Mouse (Mus musculus): Measurements from ENCODE around the gene Csnk1e. TPM values are rescaled to one million over a fixed set of nuclear protein-coding genes. Genes with fewer than 3 reads are reported as not detected.

The Csnk1e gene
- polyA plus RNA-seq, 1 experiment from 2014 or later, result 193 TPM

DNA sequence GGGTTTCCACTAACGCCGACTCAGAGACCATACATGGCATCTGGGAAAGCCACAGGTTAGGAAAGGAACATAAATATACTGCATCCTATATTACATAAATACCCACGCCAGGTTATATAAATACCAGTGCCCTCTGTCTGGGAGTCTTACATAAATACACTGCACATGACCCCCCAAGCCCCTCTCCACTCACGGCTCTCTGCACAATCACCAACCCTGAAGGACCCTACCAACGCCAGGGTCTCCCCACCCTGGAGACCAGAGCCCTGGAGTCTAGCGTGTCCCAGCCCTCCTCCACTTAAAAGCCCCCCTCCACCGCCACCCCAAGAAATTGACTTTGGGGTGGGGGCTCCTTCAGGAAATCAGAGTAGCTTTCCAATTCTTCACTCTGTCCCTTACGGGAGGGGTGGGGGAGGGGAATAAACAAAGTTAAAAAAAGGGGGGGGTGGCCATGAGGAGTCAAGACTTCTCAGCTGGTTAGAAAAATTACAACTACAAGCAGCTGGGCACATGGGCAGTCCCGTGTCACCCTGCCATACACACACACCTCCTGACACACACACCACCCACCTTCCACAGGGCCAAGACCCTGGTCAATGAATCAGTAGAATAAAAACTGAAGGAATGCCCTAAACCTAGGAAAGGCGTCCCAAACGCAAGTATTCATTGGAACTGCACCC lies 14.6 kb downstream of the Csnk1e start:
- DNase-seq (ENCODE audit: low spot score), result peak; percentile 17
- ATAC-seq (ENCODE audit: low FRiP score), result no peak
- Histone ChIP-seq H3K4me1 (replicated peaks; ENCODE audit: control insufficient read depth, insufficient read depth, low read length) (peaks cover 24% of the 10 kb centered on the region), H3K27me3 (ENCODE audit: control insufficient read depth, insufficient read depth, low read length) (no peaks in the 10 kb centered on the region), H3K9me3 (ENCODE audit: control insufficient read depth, low read length) (no peaks in the 10 kb centered on the region), H3K27ac (ENCODE audit: low read depth, low read length) (peak overlapping the region; percentile 99), H3K4me3 (ENCODE audit: low read depth, low read length) (peak overlapping the region; percentile 97), H3K36me3 (ENCODE audit: control insufficient read depth, insufficient read depth, low read length) (peaks cover 7% of the 10 kb centered on the region), H3K9ac (ENCODE audit: low read depth, low read length) (peak overlapping the region; percentile 100), H3K4me2 (replicated peaks; ENCODE audit: low read depth, low read length) (peak overlapping the region; percentile 91)
- 22% methylated on average over 11 of the region's 11 CpGs for WGBS

DNA sequence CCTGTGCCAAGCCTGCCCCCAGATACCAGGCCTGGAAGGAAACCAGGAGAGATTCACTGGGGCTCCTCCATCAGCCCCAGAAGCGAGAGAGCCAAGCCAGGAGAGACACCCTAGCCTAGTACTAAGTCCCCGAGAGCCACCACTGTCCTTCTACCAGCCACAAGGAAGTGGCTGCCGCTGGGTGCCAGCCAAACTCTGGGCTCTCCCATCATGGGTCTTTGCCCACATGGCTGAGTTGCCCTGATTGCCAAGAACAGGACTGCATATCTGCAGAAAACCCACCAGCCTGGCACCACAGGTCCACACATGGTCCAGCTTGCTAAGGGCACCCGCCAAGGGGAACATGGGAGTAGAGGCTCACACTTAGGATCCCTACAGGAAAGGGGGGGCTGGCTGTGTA lies 15.1 kb downstream of the Csnk1e start:
- DNase-seq (ENCODE audit: low spot score) (no peak), ATAC-seq (ENCODE audit: low FRiP score) (no peak)
- peaks cover 7% of the 10 kb centered on the region for H3K36me3 ChIP-seq (ENCODE audit: control insufficient read depth, insufficient read depth, low read length)
- H3K4me1 ChIP-seq (replicated peaks; ENCODE audit: control insufficient read depth, insufficient read depth, low read length), result peaks cover 24% of the 10 kb centered on the region
- H3K27ac ChIP-seq (ENCODE audit: low read depth, low read length), result no peak overlapping the region
- H3K27me3 ChIP-seq (ENCODE audit: control insufficient read depth, insufficient read depth, low read length), result no peaks in the 10 kb centered on the region
- peak overlapping the region; percentile 91 for H3K4me2 ChIP-seq (replicated peaks; ENCODE audit: low read depth, low read length)
- H3K9me3 ChIP-seq (ENCODE audit: control insufficient read depth, low read length), result no peaks in the 10 kb centered on the region
- WGBS, result 88% methylated on average over 4 of the region's 4 CpGs
- H3K4me3 ChIP-seq (ENCODE audit: low read depth, low read length), result peak overlapping the region; percentile 97
- H3K9ac ChIP-seq (ENCODE audit: low read depth, low read length), result peak overlapping the region; percentile 100

DNA sequence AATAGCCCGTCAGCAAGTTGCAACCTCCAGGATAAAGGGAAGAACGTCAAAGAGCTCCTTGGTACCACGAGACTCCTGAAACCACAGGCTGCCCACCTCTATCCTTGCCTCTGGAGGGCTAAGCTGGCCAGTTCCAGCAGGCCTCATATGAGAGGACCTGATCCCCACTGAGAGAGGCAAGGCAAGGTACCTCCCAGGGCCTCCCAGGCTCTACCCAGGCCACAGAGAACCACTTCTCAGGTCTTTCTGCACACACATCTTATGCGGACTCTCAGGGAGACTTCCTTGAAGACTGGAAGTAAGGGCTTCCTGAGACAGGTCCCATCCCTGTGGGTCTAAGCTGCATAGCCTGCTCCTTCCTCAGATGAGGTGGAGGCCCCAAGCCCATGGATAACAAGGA lies 16.0 kb downstream of the Csnk1e start:
- Histone ChIP-seq H3K9ac (ENCODE audit: low read depth, low read length) (0 out of 2 replicates have a peak overlapping the region, but pooled peaks have one; percentile 100), H3K36me3 (ENCODE audit: control insufficient read depth, insufficient read depth, low read length) (peaks cover 14% of the 10 kb centered on the region), H3K9me3 (ENCODE audit: control insufficient read depth, low read length) (no peaks in the 10 kb centered on the region), H3K4me1 (replicated peaks; ENCODE audit: control insufficient read depth, insufficient read depth, low read length) (peaks cover 24% of the 10 kb centered on the region), H3K27me3 (ENCODE audit: control insufficient read depth, insufficient read depth, low read length) (no peaks in the 10 kb centered on the region), H3K27ac (ENCODE audit: low read depth, low read length) (no peak overlapping the region), H3K4me2 (replicated peaks; ENCODE audit: low read depth, low read length) (peak overlapping the region; percentile 91), H3K4me3 (ENCODE audit: low read depth, low read length) (peak overlapping the region; percentile 97; the same call in 1 of the 2 replicates)
- 75% methylated on average over 4 of the region's 4 CpGs for WGBS
- ATAC-seq (ENCODE audit: low FRiP score), result no peak
- no peak for DNase-seq (ENCODE audit: low spot score)

DNA sequence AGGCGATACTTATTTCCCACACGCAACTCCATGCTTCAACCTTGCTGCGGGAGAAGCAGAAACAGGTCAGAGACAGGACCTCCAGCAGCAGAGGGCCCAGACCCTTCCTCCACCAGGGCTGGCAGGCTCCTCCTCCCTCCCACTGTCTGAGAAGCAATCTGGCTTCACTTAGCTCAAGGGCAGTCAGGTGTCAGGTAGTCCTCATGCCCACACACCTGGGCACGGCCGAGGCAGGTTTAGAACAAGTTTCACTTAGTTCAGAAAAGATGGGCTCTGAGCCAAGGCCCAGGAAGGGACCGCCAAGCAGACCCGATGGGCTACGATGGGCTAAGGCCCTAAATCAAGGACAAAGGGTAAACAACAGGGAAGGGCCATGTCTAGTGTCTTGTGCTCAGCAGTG lies 16.6 kb downstream of the Csnk1e start:
- peaks cover 19% of the 10 kb centered on the region for H3K36me3 ChIP-seq (ENCODE audit: control insufficient read depth, insufficient read depth, low read length)
- H3K27ac ChIP-seq (ENCODE audit: low read depth, low read length), result no peak overlapping the region
- ATAC-seq (ENCODE audit: low FRiP score), result no peak
- peaks cover 24% of the 10 kb centered on the region for H3K4me1 ChIP-seq (replicated peaks; ENCODE audit: control insufficient read depth, insufficient read depth, low read length)
- no peaks in the 10 kb centered on the region for H3K9me3 ChIP-seq (ENCODE audit: control insufficient read depth, low read length)
- no peak overlapping the region for H3K4me3 ChIP-seq (ENCODE audit: low read depth, low read length)
- H3K9ac ChIP-seq (ENCODE audit: low read depth, low read length), result no peak overlapping the region
- no peak for DNase-seq (ENCODE audit: low spot score)
- no peaks in the 10 kb centered on the region for H3K27me3 ChIP-seq (ENCODE audit: control insufficient read depth, insufficient read depth, low read length)
- 87% methylated on average over 8 of the region's 8 CpGs for WGBS
- H3K4me2 ChIP-seq (replicated peaks; ENCODE audit: low read depth, low read length), result no peak overlapping the region; the same call in 1 of the 2 replicates

DNA sequence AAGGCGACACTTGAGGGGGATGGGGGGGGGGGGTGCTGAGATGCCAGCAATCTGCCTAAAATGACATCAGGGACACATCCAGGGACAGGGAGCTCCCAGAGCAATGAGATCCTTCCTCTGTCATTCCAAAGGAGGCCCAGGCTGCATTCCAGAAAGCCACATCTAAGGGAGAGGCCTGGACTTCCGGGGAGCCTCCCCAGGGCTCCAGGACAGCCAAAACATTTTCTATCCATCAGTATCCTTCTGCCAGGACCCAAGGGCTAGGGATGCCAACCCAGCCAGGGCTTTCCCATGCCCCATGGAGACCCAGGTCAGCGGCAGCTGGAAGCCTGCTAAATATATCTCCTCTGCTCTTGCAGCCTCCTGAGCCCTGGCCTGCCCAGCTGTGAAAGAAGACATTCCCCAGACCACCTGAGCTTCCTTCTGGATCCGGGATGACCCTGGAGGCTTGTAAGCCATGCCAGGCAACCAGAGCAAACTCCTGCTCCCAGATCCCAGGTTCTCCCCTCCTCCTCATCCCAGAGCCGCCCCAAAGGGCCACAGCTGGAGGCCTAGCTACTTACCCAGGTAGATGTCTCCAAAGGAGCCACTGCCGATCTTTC lies 17.1 kb downstream of the Csnk1e start:
- no peak overlapping the region for H3K4me3 ChIP-seq (ENCODE audit: low read depth, low read length)

GRCm38 (mm10) chr15:79437541-79438208 lies 17.7 kb downstream of the Csnk1e start:
- H3K4me1 ChIP-seq (replicated peaks; ENCODE audit: control insufficient read depth, insufficient read depth, low read length), result peaks cover 23% of the 10 kb centered on the region
- H3K4me2 ChIP-seq (replicated peaks; ENCODE audit: low read depth, low read length), result no peak overlapping the region
- WGBS, result 92% methylated on average over 12 of the region's 12 CpGs
- DNase-seq (ENCODE audit: low spot score), result no peak
- H3K9me3 ChIP-seq (ENCODE audit: control insufficient read depth, low read length), result no peaks in the 10 kb centered on the region
- ATAC-seq (ENCODE audit: low FRiP score), result no peak
- H3K9ac ChIP-seq (ENCODE audit: low read depth, low read length), result no peak overlapping the region
- no peaks in the 10 kb centered on the region for H3K27me3 ChIP-seq (ENCODE audit: control insufficient read depth, insufficient read depth, low read length)
- no peak overlapping the region for H3K4me3 ChIP-seq (ENCODE audit: low read depth, low read length)
- peaks cover 25% of the 10 kb centered on the region for H3K36me3 ChIP-seq (ENCODE audit: control insufficient read depth, insufficient read depth, low read length)
- no peak overlapping the region for H3K27ac ChIP-seq (ENCODE audit: low read depth, low read length)

More for the DNA sequence above, 17.1 kb downstream of the Csnk1e start:
- ATAC-seq (ENCODE audit: low FRiP score) (no peak), DNase-seq (ENCODE audit: low spot score) (no peak)
- peaks cover 24% of the 10 kb centered on the region for H3K4me1 ChIP-seq (replicated peaks; ENCODE audit: control insufficient read depth, insufficient read depth, low read length)
- whole genome bisulfite sequencing, result 82% methylated on average over 6 of the region's 6 CpGs
- no peak overlapping the region; the same call in 1 of the 2 replicates for H3K4me2 ChIP-seq (replicated peaks; ENCODE audit: low read depth, low read length)
- H3K27me3 ChIP-seq (ENCODE audit: control insufficient read depth, insufficient read depth, low read length), result no peaks in the 10 kb centered on the region
- H3K36me3 ChIP-seq (ENCODE audit: control insufficient read depth, insufficient read depth, low read length), result peaks cover 20% of the 10 kb centered on the region
- H3K27ac ChIP-seq (ENCODE audit: low read depth, low read length), result no peak overlapping the region
- no peak overlapping the region for H3K9ac ChIP-seq (ENCODE audit: low read depth, low read length)
- H3K9me3 ChIP-seq (ENCODE audit: control insufficient read depth, low read length), result no peaks in the 10 kb centered on the region

DNA sequence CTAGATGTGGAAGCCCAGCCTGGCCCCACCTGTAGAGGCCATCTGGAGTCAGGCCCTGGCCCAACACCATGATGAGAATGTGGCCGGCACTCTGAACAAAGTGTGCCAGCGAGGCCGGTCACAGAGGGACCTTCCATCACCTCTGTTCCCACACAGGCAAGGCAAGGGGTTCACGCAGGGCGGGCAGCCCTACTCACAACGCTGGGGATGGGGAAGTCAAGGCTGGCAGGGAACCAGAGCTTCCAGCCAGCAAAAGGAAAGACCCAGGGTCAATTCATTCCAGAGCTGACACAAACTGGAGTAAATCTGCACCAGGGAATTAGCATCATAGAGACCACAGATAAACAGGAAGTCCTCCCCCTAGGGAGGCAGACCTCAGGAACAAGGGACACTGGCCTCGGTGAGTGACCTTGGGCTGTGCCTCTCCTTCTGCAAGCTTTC lies 18.9 kb downstream of the Csnk1e start:
- H3K9me3 ChIP-seq (ENCODE audit: control insufficient read depth, low read length), result no peaks in the 10 kb centered on the region
- H3K27ac ChIP-seq (ENCODE audit: low read depth, low read length), result no peak overlapping the region
- peaks cover 23% of the 10 kb centered on the region for H3K4me1 ChIP-seq (replicated peaks; ENCODE audit: control insufficient read depth, insufficient read depth, low read length)
- no peak for DNase-seq (ENCODE audit: low spot score)
- H3K36me3 ChIP-seq (ENCODE audit: control insufficient read depth, insufficient read depth, low read length), result peaks cover 26% of the 10 kb centered on the region
- no peak overlapping the region for H3K9ac ChIP-seq (ENCODE audit: low read depth, low read length)
- H3K4me2 ChIP-seq (replicated peaks; ENCODE audit: low read depth, low read length), result no peak overlapping the region
- 75% methylated on average over 7 of the region's 7 CpGs for WGBS
- no peak for ATAC-seq (ENCODE audit: low FRiP score)
- no peaks in the 10 kb centered on the region for H3K27me3 ChIP-seq (ENCODE audit: control insufficient read depth, insufficient read depth, low read length)
- H3K4me3 ChIP-seq (ENCODE audit: low read depth, low read length), result no peak overlapping the region

GRCm38 (mm10) chr15:79435191-79435671 lies 20.1 kb downstream of the Csnk1e start:
- no peak for ATAC-seq (ENCODE audit: low FRiP score)
- H3K4me3 ChIP-seq (ENCODE audit: low read depth, low read length), result no peak overlapping the region
- H3K36me3 ChIP-seq (ENCODE audit: control insufficient read depth, insufficient read depth, low read length), result peaks cover 31% of the 10 kb centered on the region
- H3K27me3 ChIP-seq (ENCODE audit: control insufficient read depth, insufficient read depth, low read length), result no peaks in the 10 kb centered on the region
- DNase-seq (ENCODE audit: low spot score), result no peak
- H3K4me2 ChIP-seq (replicated peaks; ENCODE audit: low read depth, low read length), result no peak overlapping the region
- H3K27ac ChIP-seq (ENCODE audit: low read depth, low read length), result no peak overlapping the region
- H3K4me1 ChIP-seq (replicated peaks; ENCODE audit: control insufficient read depth, insufficient read depth, low read length), result peaks cover 20% of the 10 kb centered on the region
- no peaks in the 10 kb centered on the region for H3K9me3 ChIP-seq (ENCODE audit: control insufficient read depth, low read length)
- WGBS, result 52% methylated on average over 7 of the region's 7 CpGs
- no peak overlapping the region for H3K9ac ChIP-seq (ENCODE audit: low read depth, low read length)

Measured in hindbrain, embryonic 11.5 days (tissue).